Mouse (Mus musculus) CH12.LX (cell line): ENCODE results near the gene Tanc2. TPM values are rescaled to one million over a fixed set of nuclear protein-coding genes. Genes with fewer than 3 reads are reported as not detected.

Experiments used
- DNase-seq: peaks from one replicate; pipeline ENCODE4 v3.0.0-alpha.2; 2013; ENCODE audit errors: extremely low read depth
- H3K27ac ChIP-seq: 2 replicates; pipeline ENCODE4 v1.5.1; 2012; ENCODE audit warnings: low read depth, mild to moderate bottlenecking, control low read depth, moderate library complexity; ENCODE audit not compliant: insufficient read depth
- H3K27me3 ChIP-seq: replicated peaks from 2 replicates; pipeline ENCODE3; 2012; ENCODE audit warnings: inconsistent platforms
- H3K36me3 ChIP-seq, 2 experiments: replicated peaks in 1 of 2; 2 replicates each; pipeline versions ENCODE3 to v1.6.1; 2012; ENCODE audit warnings: inconsistent platforms in 1 of 2, low read length in 1 of 2, mild to moderate bottlenecking in 1 of 2, mixed read lengths in 1 of 2, moderate library complexity in 1 of 2; ENCODE audit not compliant: control insufficient read depth in 1 of 2, insufficient read depth in 1 of 2
- H3K4me1 ChIP-seq, 2 experiments: 2 replicates each; pipeline ENCODE4 v1.6.1; 2012; ENCODE audit warnings: inconsistent platforms in 1 of 2, moderate library complexity in 1 of 2; ENCODE audit not compliant: insufficient read depth in 2 of 2, control insufficient read depth in 1 of 2
- H3K4me2 ChIP-seq: 2 replicates; pipeline ENCODE4 v1.6.1; 2012; ENCODE audit warnings: low read depth, mild to moderate bottlenecking, control low read depth; ENCODE audit not compliant: poor library complexity, insufficient read depth, severe bottlenecking
- H3K4me3 ChIP-seq, 3 experiments: fragments of 150-350 bp in 1 of 3; sonication (generic) in 1 of 3; replicated peaks in 1 of 3; 2 replicates each; pipeline versions ENCODE3 to v1.5.1; 2011 to 2012; ENCODE audit warnings: low read depth in 2 of 3, low read length in 2 of 3, mild to moderate bottlenecking in 2 of 3, moderate library complexity in 2 of 3, control low read depth in 1 of 3, improper control_type of control experiment in 1 of 3, inconsistent platforms in 1 of 3, mixed read lengths in 1 of 3; ENCODE audit not compliant: poor library complexity in 1 of 3
- H3K79me2 ChIP-seq: replicated peaks from 2 replicates; pipeline ENCODE4 v1.6.1; 2012; ENCODE audit warnings: mild to moderate bottlenecking, moderate library complexity; ENCODE audit not compliant: control insufficient read depth, poor library complexity, insufficient read depth, severe bottlenecking; ENCODE audit errors: extremely low read depth
- H3K9ac ChIP-seq: 2 replicates; pipeline ENCODE4 v1.6.1; 2012; ENCODE audit warnings: low read depth, mild to moderate bottlenecking, control low read depth, moderate library complexity; ENCODE audit not compliant: insufficient read depth
- H3K9me3 ChIP-seq: replicated peaks from 2 replicates; pipeline ENCODE3; 2012; ENCODE audit warnings: low read length, inconsistent platforms, mixed read lengths
- BHLHE40 ChIP-seq: IDR thresholded peaks from 2 replicates; pipeline ENCODE4 v1.6.1; 2011; ENCODE audit warnings: mild to moderate bottlenecking, low read depth, low read length, improper control_type of control experiment
- CHD1 ChIP-seq: IDR thresholded peaks from 2 replicates; pipeline ENCODE4 v1.6.1; 2012; ENCODE audit warnings: low read depth, low read length, improper control_type of control experiment, inconsistent platforms
- E2F4 ChIP-seq: IDR thresholded peaks from 2 replicates; pipeline ENCODE4 v1.6.1; 2011; ENCODE audit warnings: low read depth, low read length, improper control_type of control experiment; ENCODE audit not compliant: insufficient replicate concordance
- EP300 ChIP-seq: IDR thresholded peaks from 2 replicates; pipeline ENCODE4 v1.6.1; 2011; ENCODE audit warnings: low read length, improper control_type of control experiment
- GABPA ChIP-seq: IDR thresholded peaks from 2 replicates; pipeline ENCODE4 v1.6.1; 2012; ENCODE audit warnings: low read depth, low read length, improper control_type of control experiment, inconsistent platforms; ENCODE audit not compliant: insufficient replicate concordance
- HCFC1 ChIP-seq: IDR thresholded peaks from 2 replicates; pipeline ENCODE4 v1.6.1; 2012; ENCODE audit warnings: low read depth, mild to moderate bottlenecking, inconsistent platforms, low read length, improper control_type of control experiment
- JUN ChIP-seq: IDR thresholded peaks from 2 replicates; pipeline ENCODE4 v1.6.1; 2011; ENCODE audit warnings: low read depth, mild to moderate bottlenecking, low read length, improper control_type of control experiment, moderate library complexity; ENCODE audit not compliant: insufficient read depth
- KAT2A ChIP-seq: IDR thresholded peaks from 2 replicates; pipeline ENCODE4 v1.6.1; 2012; ENCODE audit warnings: low read length, improper control_type of control experiment, inconsistent platforms; ENCODE audit not compliant: insufficient replicate concordance
- MAFK ChIP-seq: IDR thresholded peaks from 2 replicates; pipeline ENCODE4 v1.6.1; 2011; ENCODE audit warnings: low read length, improper control_type of control experiment; ENCODE audit not compliant: insufficient replicate concordance
- MAX ChIP-seq: IDR thresholded peaks from 2 replicates; pipeline ENCODE4 v1.6.1; 2011; ENCODE audit warnings: low read length, improper control_type of control experiment
- MAZ ChIP-seq: IDR thresholded peaks from 2 replicates; pipeline ENCODE4 v1.6.1; 2012; ENCODE audit warnings: low read depth, mild to moderate bottlenecking, inconsistent platforms, low read length, improper control_type of control experiment, moderate library complexity
- MEF2A ChIP-seq: IDR thresholded peaks from 2 replicates; pipeline ENCODE4 v1.6.1; 2014; ENCODE audit warnings: low read depth, mild to moderate bottlenecking, inconsistent platforms, low read length, improper control_type of control experiment, borderline replicate concordance
- NELFE ChIP-seq: IDR thresholded peaks from 2 replicates; pipeline ENCODE4 v1.6.1; 2011; ENCODE audit warnings: low read depth, low read length, improper control_type of control experiment
- NRF1 ChIP-seq: IDR thresholded peaks from 2 replicates; pipeline ENCODE4 v1.6.1; 2014; ENCODE audit warnings: low read depth, mild to moderate bottlenecking, inconsistent platforms, low read length, improper control_type of control experiment, moderate library complexity
- POLR2A ChIP-seq: IDR thresholded peaks from 2 replicates; pipeline ENCODE4 v1.6.1; 2011; ENCODE audit warnings: low read depth, mild to moderate bottlenecking, improper control_type of control experiment, low read length
- POLR2AphosphoS2 ChIP-seq: IDR thresholded peaks from 2 replicates; pipeline ENCODE4 v1.6.1; 2011; ENCODE audit warnings: low read depth, low read length, improper control_type of control experiment
- RAD21 ChIP-seq: IDR thresholded peaks from 2 replicates; pipeline ENCODE4 v1.6.1; 2011; ENCODE audit warnings: low read depth, mild to moderate bottlenecking, low read length, improper control_type of control experiment, moderate library complexity
- RCOR1 ChIP-seq: conservative IDR thresholded peaks from 2 replicates; pipeline ENCODE4 v1.6.1; 2012; ENCODE audit warnings: low read depth, mild to moderate bottlenecking, inconsistent platforms, low read length, improper control_type of control experiment
- SIN3A ChIP-seq: IDR thresholded peaks from 2 replicates; pipeline ENCODE4 v1.6.1; 2012; ENCODE audit warnings: low read length, improper control_type of control experiment, inconsistent platforms
- TBP ChIP-seq: conservative IDR thresholded peaks from 2 replicates; pipeline ENCODE4 v1.6.1; 2011; ENCODE audit warnings: low read depth, low read length, improper control_type of control experiment
- TCF12 ChIP-seq: IDR thresholded peaks from 2 replicates; pipeline ENCODE4 v1.6.1; 2014; ENCODE audit warnings: low read depth, mild to moderate bottlenecking, inconsistent platforms, low read length, improper control_type of control experiment
- USF1 ChIP-seq: IDR thresholded peaks from 2 replicates; pipeline ENCODE4 v1.6.1; 2014; ENCODE audit warnings: low read depth, mild to moderate bottlenecking, inconsistent platforms, low read length, improper control_type of control experiment
- ZC3H11A ChIP-seq: IDR thresholded peaks from 2 replicates; pipeline ENCODE4 v1.6.1; 2012; ENCODE audit warnings: low read depth, mild to moderate bottlenecking, inconsistent platforms, low read length, improper control_type of control experiment
- ZKSCAN1 ChIP-seq: IDR thresholded peaks from 2 replicates; pipeline ENCODE4 v1.6.1; 2012; ENCODE audit warnings: low read depth, inconsistent platforms, low read length, improper control_type of control experiment, borderline replicate concordance
- ZMIZ1 ChIP-seq: IDR thresholded peaks from 2 replicates; pipeline ENCODE4 v1.6.1; 2012; ENCODE audit warnings: low read depth, mild to moderate bottlenecking, inconsistent platforms, low read length, improper control_type of control experiment
- dilution Hi-C: fragments of 300-500 bp; cut with MboI; formaldehyde crosslinking; loops from 2 replicates; pipeline ENCODE4 v1.14.3; 2020; ENCODE audit warnings: low sequenced_read_pairs; ENCODE audit not compliant: extremely low pct_unique_long_range_greater_than_20kb, extremely low pct_ligation_motif_present
- in situ Hi-C: fragments of 300-500 bp; cut with MboI; formaldehyde crosslinking; loops from 3 replicates; pipeline ENCODE4 v1.14.3; 2019; ENCODE audit warnings: low sequenced_read_pairs, low pct_ligation_motif_present, low pct_unique_long_range_greater_than_20kb, mixed read lengths
- polyA plus RNA-seq: library from polyadenylated mRNA; unstranded; fragments of >175 nt; gene quantifications from 2 replicates; pipeline ENCODE4 v1.2.1, GENCODE M21; 2012; ENCODE audit warnings: low read depth; ENCODE audit not compliant: insufficient read length
- total RNA-seq, 2 experiments: library from RNA; depleted of rRNA; stranded (reverse); fragments of 300-350 nt in 1 of 2; fragments of >200 nt in 1 of 2; gene quantifications; 2 replicates each; pipeline ENCODE4 v1.2.3; 2012 to 2014

The Tanc2 gene
- total and polyA plus RNA-seq, 3 experiments: 2.6 to 10.4 (median 3.2) TPM

- no peaks in the 10 kb centered on the region for H3K27me3 ChIP-seq
- no peaks in the 10 kb centered on the region for H3K9me3 ChIP-seq
- no peak for DNase-seq
- H3K4me2 ChIP-seq: no peak overlapping the region
- H3K4me3 ChIP-seq: no peak overlapping the region
- dilution Hi-C loops: no loop called here
- H3K4me1 ChIP-seq: no peaks in the 10 kb centered on the region
- no peak overlapping the region for H3K9ac ChIP-seq
- no peak for TF ChIP-seq TBP
- TF ChIP-seq KAT2A: no peak
- TF ChIP-seq RAD21: no peak
- TF ChIP-seq POLR2A: no peak
- TF ChIP-seq BHLHE40: no peak
- no peak for TF ChIP-seq NRF1
- TF ChIP-seq USF1: no peak
- TF ChIP-seq ZKSCAN1: no peak
- no peak for TF ChIP-seq MAFK
- TF ChIP-seq NELFE: no peak
- TF ChIP-seq CHD1: no peak
- no peak for TF ChIP-seq EP300
- TF ChIP-seq, all 38 proteins: peak for 0
- no peaks in the 10 kb centered on the region for H3K79me2 ChIP-seq
- in situ Hi-C loops: no loop called here
- no peak overlapping the region for H3K27ac ChIP-seq
- H3K36me3 ChIP-seq: peaks cover 0 to 2% of the 10 kb centered on the region in 2 experiments
These were observed 215.0 kb downstream of the Tanc2 start for GRCm38 (mm10) chr11:105804776-105805175.

- no peak for TF ChIP-seq KAT2A
- TF ChIP-seq MAX: no peak
- TF ChIP-seq MAFK: no peak
- TF ChIP-seq ZMIZ1: no peak
- TF ChIP-seq ZKSCAN1: no peak
- TF ChIP-seq, all 38 proteins: peak for 0
- H3K4me3 ChIP-seq: no peak overlapping the region
- H3K27me3 ChIP-seq: no peaks in the 10 kb centered on the region
- dilution Hi-C loops (no loop called here), in situ Hi-C loops (no loop called here)
- H3K9me3 ChIP-seq: no peaks in the 10 kb centered on the region
- H3K79me2 ChIP-seq: no peaks in the 10 kb centered on the region
- H3K27ac ChIP-seq: no peak overlapping the region
- DNase-seq: no peak
- H3K4me1 ChIP-seq: no peaks in the 10 kb centered on the region
- peaks cover 0 to 3% of the 10 kb centered on the region in 2 experiments for H3K36me3 ChIP-seq
- no peak overlapping the region for H3K4me2 ChIP-seq
- H3K9ac ChIP-seq: no peak overlapping the region
These were observed 217.3 kb downstream of the Tanc2 start for GRCm38 (mm10) chr11:105807103-105807502.

GRCm38 (mm10) chr11:105823246-105823645, 233.5 kb downstream of the Tanc2 start:
- dilution Hi-C loops (no loop called here), in situ Hi-C loops (no loop called here)
- Histone ChIP-seq H3K4me3 (no peak overlapping the region), H3K27ac (no peak overlapping the region), H3K36me3 (no peaks in the 10 kb centered on the region), H3K9me3 (no peaks in the 10 kb centered on the region), H3K4me1 (no peaks in the 10 kb centered on the region), H3K79me2 (no peaks in the 10 kb centered on the region), H3K4me2 (no peak overlapping the region), H3K9ac (no peak overlapping the region), H3K27me3 (no peaks in the 10 kb centered on the region)
- DNase-seq: no peak
- no peak for TF ChIP-seq TCF12
- TF ChIP-seq E2F4: no peak
- no peak for TF ChIP-seq MAZ
- no peak for TF ChIP-seq NELFE
- no peak for TF ChIP-seq HCFC1
- TF ChIP-seq POLR2AphosphoS2: no peak
- no peak for TF ChIP-seq RCOR1
- no peak for TF ChIP-seq ZMIZ1
- TF ChIP-seq MEF2A: no peak
- TF ChIP-seq SIN3A: no peak
- TF ChIP-seq RAD21: no peak
- no peak for TF ChIP-seq JUN
- TF ChIP-seq MAFK: no peak
- TF ChIP-seq CHD1: no peak
- no peak for TF ChIP-seq ZC3H11A
- TF ChIP-seq EP300: no peak
- TF ChIP-seq GABPA: no peak
- no peak for TF ChIP-seq TBP
- TF ChIP-seq, all 38 proteins: peak for 0
